Mouse (Mus musculus) testis, postnatal 10 days (tissue): ENCODE measurements around the gene Fam171b.

Source experiments
- DNase-seq: peaks from one replicate; pipeline ENCODE4 v3.0.0; 2021; ENCODE audit warnings: low spot score

Gene Fam171b

DNA sequence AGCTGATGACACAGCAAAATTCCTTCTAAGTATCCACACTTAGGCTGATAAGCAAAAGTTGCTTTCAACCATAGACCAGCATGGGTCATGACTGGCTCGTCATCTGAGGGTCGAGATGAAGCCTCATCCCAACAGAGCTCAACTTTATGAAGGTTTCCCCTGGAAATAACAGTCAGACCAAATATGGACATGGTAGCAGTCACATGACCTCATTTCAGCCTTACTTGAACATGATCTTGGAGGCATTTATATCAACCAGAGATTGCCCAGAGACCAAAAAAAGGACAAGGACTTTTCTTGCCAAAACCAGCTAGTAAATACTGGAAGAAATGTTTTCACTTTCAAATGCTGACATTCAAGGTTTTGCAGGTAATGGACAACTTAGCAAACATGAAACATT, 81.3 kb downstream of the Fam171b start:
- no peak for DNase-seq

DNA sequence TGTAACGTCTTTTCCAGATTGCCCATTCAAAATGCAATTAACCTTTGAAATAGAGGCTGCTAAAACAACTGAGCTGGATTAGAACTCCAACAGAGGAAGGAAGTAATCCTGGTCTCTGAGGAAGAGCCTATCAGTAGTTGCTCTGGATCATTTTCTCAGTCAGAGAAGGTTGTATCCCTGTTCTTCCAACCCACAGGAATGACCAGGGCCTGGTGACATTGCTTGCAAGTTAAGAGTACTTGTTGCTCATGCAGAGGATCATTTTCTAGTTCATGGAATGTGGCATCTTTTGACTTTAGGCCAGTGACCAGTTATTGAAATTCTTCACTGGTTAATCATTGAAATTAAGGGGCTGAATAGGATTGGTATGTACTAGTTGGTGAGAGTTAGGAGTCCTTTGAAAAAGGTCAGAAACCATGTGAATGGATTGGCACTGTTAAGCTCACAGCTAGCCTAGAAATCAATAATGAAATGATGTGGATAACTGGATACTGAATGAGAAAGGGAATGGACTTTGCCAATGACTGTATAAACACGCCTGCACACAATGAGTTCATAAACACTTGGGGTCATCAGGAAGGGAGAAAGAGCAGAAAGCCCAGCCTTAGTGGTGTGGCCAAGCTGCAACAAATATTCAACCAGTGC, 89.6 kb downstream of the Fam171b start:
- DNase-seq = no peak

GRCm38 (mm10) chr2:83929478-83930088, 117.1 kb downstream of the Fam171b start:
- DNase-seq = no peak
